Comparison of ENCODE assay signal across 11 mouse cellular contexts in the genomic region with DNA sequence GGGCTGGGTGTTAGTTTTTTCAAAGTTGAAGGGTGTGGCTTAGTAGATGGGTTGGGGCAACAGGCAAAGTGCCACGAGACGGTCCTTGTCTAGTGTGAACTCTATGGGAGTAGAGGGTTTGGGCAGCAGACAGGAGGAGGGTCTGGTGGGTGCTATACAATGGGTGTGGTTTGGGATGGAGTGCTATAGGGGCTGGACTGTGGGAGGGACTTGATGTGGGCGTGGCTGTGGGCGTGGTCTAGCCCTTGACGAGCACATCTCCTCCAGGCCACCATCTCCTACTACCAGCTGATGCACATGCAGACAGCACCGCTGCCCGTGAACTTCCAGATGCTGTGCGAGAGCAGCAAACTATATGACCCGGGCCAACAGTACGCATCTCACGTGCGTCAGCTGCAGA. TPM values are rescaled to one million over a fixed set of nuclear protein-coding genes. Genes with fewer than 3 reads are reported as not detected.
A peak's percentile ranks its signal among the peaks of the same experiment; 100 is the strongest.
DNase-seq lines count a peak whose midpoint lies in the region; ATAC-seq and TF ChIP-seq lines count a peak whose summit lies in the region.
"Had no signal": no experiment of that assay in that cellular context is flagged by ENCODE, and none has a peak within 500 bp of the region (broad histone marks: within the 10 kb centered on the region; RNA-seq: fewer than 3 reads in every experiment).

No protein-coding gene starts in this region.

- ATAC-seq in lung, embryonic 14.5 days (ENCODE audit: insufficient read depth) = 0 out of 2 replicates have a peak, but pooled peaks have one; percentile 25
- no peak for ATAC-seq in G1E (ENCODE audit: extremely low read depth, insufficient number of reproducible peaks, low FRiP score, poor library complexity, severe bottlenecking)
- peak; percentile 16; the same call in 1 of the 2 replicates for ATAC-seq in intestine, embryonic 15.5 days
- ATAC-seq: midbrain, embryonic 16.5 days had no signal

- no peak overlapping the region for H3K4me2 ChIP-seq in lung, embryonic 14.5 days
- H3K4me2 ChIP-seq in intestine, embryonic 15.5 days (replicated peaks) = no peak overlapping the region

- no peaks in the 10 kb centered on the region for H3K9me3 ChIP-seq in lung, embryonic 14.5 days (ENCODE audit: low read depth, low read length)
- H3K9me3 ChIP-seq in G1E (replicated peaks) = no peaks in the 10 kb centered on the region
- no peaks in the 10 kb centered on the region for H3K9me3 ChIP-seq in intestine, embryonic 15.5 days

- intact Hi-C loops in gastrocnemius, adult 2 months (cut with DNase I) = no loop called here

- H3K9ac ChIP-seq in lung, embryonic 14.5 days = no peak overlapping the region
- H3K9ac ChIP-seq in intestine, embryonic 15.5 days = no peak overlapping the region

- H3K4me3 ChIP-seq in lung, embryonic 14.5 days (ENCODE audit: low read depth, low read length) = no peak overlapping the region
- 0 out of 2 replicates have a peak overlapping the region, but pooled peaks have one; percentile 20 for H3K4me3 ChIP-seq in G1E (ENCODE audit: low read depth, low read length)
- no peak overlapping the region for H3K4me3 ChIP-seq in intestine, embryonic 15.5 days (replicated peaks)
- H3K4me3 ChIP-seq in gastrocnemius, adult 2 months = no peak overlapping the region

- no peaks in the 10 kb centered on the region for H3K4me1 ChIP-seq in lung, embryonic 14.5 days (ENCODE audit: insufficient read depth)
- peaks cover 80% of the 10 kb centered on the region for H3K4me1 ChIP-seq in G1E (ENCODE audit: insufficient read depth, low read depth, low read length)
- peaks cover 19% of the 10 kb centered on the region; the same call in 1 of the 2 replicates for H3K4me1 ChIP-seq in intestine, embryonic 15.5 days (replicated peaks)

- no peak for TF ChIP-seq CTCF in lung, embryonic 14.5 days (IDR thresholded peaks at IDR 0.05; ENCODE audit: low read depth)
- TF ChIP-seq CTCF in G1E (IDR thresholded peaks at IDR 0.05; ENCODE audit: low read depth, low read length) = no peak
- no peak for TF ChIP-seq CTCF in gastrocnemius, adult 2 months (IDR thresholded peaks at IDR 0.05)

- H3K36me3 ChIP-seq in lung, embryonic 14.5 days (ENCODE audit: insufficient read depth) = peaks cover 43% of the 10 kb centered on the region
- H3K36me3 ChIP-seq in G1E (replicated peaks) = peaks cover 99% of the 10 kb centered on the region
- H3K36me3 ChIP-seq in intestine, embryonic 15.5 days = no peaks in the 10 kb centered on the region
- peaks cover 64% of the 10 kb centered on the region for H3K36me3 ChIP-seq in splenic B cell, adult 2 months (ENCODE audit: control insufficient read depth, insufficient read depth, low read length, poor library complexity, severe bottlenecking)

- no peak for DNase-seq in lung, embryonic 14.5 days
- DNase-seq in lung, postnatal 25 days (ENCODE audit: low spot score) = no peak
- DNase-seq in G1E (ENCODE audit: low spot score) (no peak), adipocyte (ENCODE audit: low spot score) (no peak)
- peak; percentile 47 for DNase-seq in splenic B cell, adult 2 months (ENCODE audit: low read depth, low spot score)
- DNase-seq in gastrocnemius, adult 2 months = no peak
- no peak for DNase-seq in cerebellum, postnatal 36 days
- DNase-seq: adrenal gland, adult 8-10 months; cerebellum, postnatal 10 days had no signal

- H3K27me3 ChIP-seq in lung, embryonic 14.5 days (ENCODE audit: insufficient read depth, low read length) = no peaks in the 10 kb centered on the region
- no peaks in the 10 kb centered on the region for H3K27me3 ChIP-seq in G1E (ENCODE audit: insufficient read depth, low read length)
- H3K27me3 ChIP-seq in intestine, embryonic 15.5 days (replicated peaks) = no peaks in the 10 kb centered on the region
- no peaks in the 10 kb centered on the region for H3K27me3 ChIP-seq in splenic B cell, adult 2 months (ENCODE audit: control insufficient read depth, insufficient read depth, low read length, poor library complexity, severe bottlenecking)

- WGBS in lung, embryonic 14.5 days = 61% methylated on average over 12 of the region's 12 CpGs
- WGBS in intestine, embryonic 15.5 days = 61% methylated on average over 12 of the region's 12 CpGs

- H3K27ac ChIP-seq in lung, embryonic 14.5 days (ENCODE audit: low read depth) = no peak overlapping the region
- H3K27ac ChIP-seq in intestine, embryonic 15.5 days = no peak overlapping the region
- no peak overlapping the region for H3K27ac ChIP-seq in gastrocnemius, adult 2 months

RNA-seq across cellular contexts. Expression of a gene that starts 9.4 kb away (rescaled TPM):
- polyA plus RNA-seq in lung, embryonic 14.5 days (2014; fragmentation: Nextera tagmentation; extraction: Ambion mirVana) = 11.2 and 13.2 TPM in 2 replicates
- total RNA-seq in G1E (2014; fragmentation: Nextera tagmentation) = 56.7 and 59.4 TPM in 2 replicates
- 104 and 113 TPM in 2 replicates for total RNA-seq in G1E (2017)
- polyA plus RNA-seq in G1E (2012) = 179 and 186 TPM in 2 replicates
- polyA plus RNA-seq in intestine, embryonic 15.5 days (2015; fragmentation: Nextera tagmentation; extraction: Ambion mirVana) = 6.3 and 6.5 TPM in 2 replicates
- total RNA-seq in gastrocnemius, adult 2 months (2021) = 1 to 10 TPM in 1 of 2 experiments, under 1 TPM in 1; 0.97 to 1.4 TPM

RNA-seq across cellular contexts. Expression of a gene that starts 13.7 kb away (rescaled TPM):
- 240 and 258 TPM in 2 replicates for polyA plus RNA-seq in lung, embryonic 14.5 days (2014; fragmentation: Nextera tagmentation; extraction: Ambion mirVana)
- 74.3 and 90.2 TPM in 2 replicates for total RNA-seq in G1E (2014; fragmentation: Nextera tagmentation)
- 54.6 TPM in 2 replicates for total RNA-seq in G1E (2017)
- polyA plus RNA-seq in G1E (2012) = 148 and 206 TPM in 2 replicates
- 206 and 218 TPM in 2 replicates for polyA plus RNA-seq in intestine, embryonic 15.5 days (2015; fragmentation: Nextera tagmentation; extraction: Ambion mirVana)
- total RNA-seq in gastrocnemius, adult 2 months (2021) = 10 to 100 TPM; 42.0 to 50.9 TPM

RNA-seq across cellular contexts. Expression of a gene that starts 21.1 kb away (rescaled TPM):
- polyA plus RNA-seq in lung, embryonic 14.5 days (2014; fragmentation: Nextera tagmentation; extraction: Ambion mirVana) = 471 and 474 TPM in 2 replicates
- total RNA-seq in G1E (2014; fragmentation: Nextera tagmentation) = 274 and 290 TPM in 2 replicates
- total RNA-seq in G1E (2017) = 767 and 808 TPM in 2 replicates
- polyA plus RNA-seq in G1E (2012) = 1,138 and 1,173 TPM in 2 replicates
- 712 and 771 TPM in 2 replicates for polyA plus RNA-seq in intestine, embryonic 15.5 days (2015; fragmentation: Nextera tagmentation; extraction: Ambion mirVana)
- total RNA-seq in gastrocnemius, adult 2 months (2021) = 100 to 1,000 TPM; 552 to 603 TPM

RNA-seq across cellular contexts. Expression of a gene that starts 29.6 kb away (rescaled TPM):
- polyA plus RNA-seq in lung, embryonic 14.5 days (2014; fragmentation: Nextera tagmentation; extraction: Ambion mirVana) = 3.0 and 3.5 TPM in 2 replicates
- total RNA-seq in G1E (2014; fragmentation: Nextera tagmentation) (17.4 and 35.9 TPM in 2 replicates), G1E (2017) (12.1 and 15.2 TPM in 2 replicates)
- 21.1 and 21.6 TPM in 2 replicates for polyA plus RNA-seq in G1E (2012)
- polyA plus RNA-seq in intestine, embryonic 15.5 days (2015; fragmentation: Nextera tagmentation; extraction: Ambion mirVana) = 3.0 and 3.7 TPM in 2 replicates
- total RNA-seq in gastrocnemius, adult 2 months (2021) = 1 to 10 TPM; 6.7 to 7.2 TPM

RNA-seq across cellular contexts. Expression of a gene that starts 37.5 kb away (rescaled TPM):
- polyA plus RNA-seq in lung, embryonic 14.5 days (2014; fragmentation: Nextera tagmentation; extraction: Ambion mirVana) = 354 and 364 TPM in 2 replicates
- 4.6 and 8.4 TPM in 2 replicates for total RNA-seq in G1E (2014; fragmentation: Nextera tagmentation)
- total RNA-seq in G1E (2017) = 7.4 and 10.5 TPM in 2 replicates
- polyA plus RNA-seq in G1E (2012) = 20.8 and 27.2 TPM in 2 replicates
- polyA plus RNA-seq in intestine, embryonic 15.5 days (2015; fragmentation: Nextera tagmentation; extraction: Ambion mirVana) = 239 and 242 TPM in 2 replicates
- total RNA-seq in gastrocnemius, adult 2 months (2021) = 1 to 10 TPM; 3.9 to 9.7 TPM

Comparison
In these comparisons a context has a peak if more than half of its experiments do, and no peak if none do; other contexts are left out.
1. RNA of a gene that starts 9.4 kb away (polyA plus RNA-seq): 179 to 186 TPM in G1E; 11.2 to 13.2 TPM in lung, embryonic 14.5 days and 6.3 to 6.5 TPM in intestine, embryonic 15.5 days; every median in the first group is over 10 times any median in the second.